Mouse (Mus musculus): ENCODE results near the gene 1700029J07Rik.

DNA sequence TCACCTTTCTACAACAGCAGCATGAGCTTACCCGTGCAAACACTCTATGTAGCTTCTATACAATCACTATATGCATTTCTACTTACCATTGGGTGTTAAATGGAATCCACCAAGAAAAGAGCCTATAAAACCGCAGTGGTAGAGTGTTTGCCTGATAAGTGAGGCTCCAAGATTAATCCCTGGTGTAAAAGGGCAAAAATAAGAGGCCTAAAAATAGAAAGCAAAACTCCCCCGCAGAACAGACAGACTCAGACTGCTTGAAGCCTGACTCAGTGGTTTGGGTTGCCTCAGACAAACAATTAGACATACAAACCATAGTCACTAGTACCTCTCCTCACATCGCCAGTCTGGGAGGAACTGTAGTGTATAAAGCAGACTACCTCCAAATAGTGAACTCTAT lies 30.5 kb upstream of the 1700029J07Rik start, which contains the start of gene Ankrd37:
- TF ChIP-seq POLR2A (IDR thresholded peaks at IDR 0.05; ENCODE audit: low read depth, low read length) (no peak), CTCF (IDR thresholded peaks at IDR 0.05; ENCODE audit: borderline replicate concordance, insufficient read depth, low read length) (no peak)

All from embryonic fibroblast, embryonic 13.5 days (primary cell).